Mouse (Mus musculus) heart, postnatal 0 days (tissue): ENCODE measurements at regions not wholly inside any gene's neighbourhood (a gene's known extent, or its start where the extent isn't known, plus 50 kb on each side); places are given as distances from the start of the nearest gene placed in this dataset.

ENCODE experiments used
- CTCF ChIP-seq: IDR thresholded peaks from 2 replicates; pipeline ENCODE4 v1.5.1; 2016; ENCODE audit warnings: antibody characterized with exemption, control low read depth, low read depth
- EP300 ChIP-seq: IDR thresholded peaks from 2 replicates; pipeline ENCODE4 v1.6.1; 2016; ENCODE audit warnings: antibody characterized with exemption, low read depth

DNA sequence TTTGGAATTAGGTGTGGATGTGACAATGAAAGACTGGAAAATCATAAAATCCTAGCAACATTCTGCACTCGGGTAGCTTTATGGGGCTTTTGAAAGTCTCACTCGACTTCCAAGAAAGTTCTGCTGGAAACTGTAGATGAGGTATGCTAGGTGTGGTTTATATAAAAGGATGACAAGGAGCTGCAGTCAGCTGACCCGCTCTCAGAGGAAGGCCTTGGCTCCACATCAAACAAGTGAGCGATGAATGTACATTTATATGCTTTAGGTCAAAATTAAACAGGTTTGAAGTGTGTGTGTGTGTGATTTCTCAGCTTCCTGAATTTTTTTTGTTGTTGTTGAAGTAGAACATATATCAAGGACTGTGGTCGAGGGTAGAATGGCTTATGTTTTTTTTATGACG is 174.9 kb downstream of the 1500009L16Rik start:
- no peak for TF ChIP-seq CTCF
- no peak for TF ChIP-seq EP300
